Mouse (Mus musculus) hindbrain, embryonic 12.5 days (tissue): Measurements from ENCODE around the gene Med20. TPM values are rescaled to one million over a fixed set of nuclear protein-coding genes. Genes with fewer than 3 reads are reported as not detected.
A peak's percentile ranks its signal among the peaks of the same experiment; 100 is the strongest.

Experiments
- ATAC-seq: fragments of 200-750 bp; cut with Nextera tagmentation; 2 replicates; pipeline ENCODE4 v1.8.0; 2017; ENCODE audit warnings: moderate TSS enrichment; ENCODE audit not compliant: low FRiP score
- H3K27ac ChIP-seq: fragments of 300-500 bp; sonication (generic); 2 replicates; pipeline ENCODE4 v1.5.1; 2016; ENCODE audit warnings: mild to moderate bottlenecking
- H3K27me3 ChIP-seq: fragments of 300-500 bp; sonication (generic); 2 replicates; pipeline ENCODE4 v1.6.1; 2016; ENCODE audit warnings: mild to moderate bottlenecking
- H3K36me3 ChIP-seq: fragments of 300-500 bp; sonication (generic); 2 replicates; pipeline ENCODE4 v1.6.1; 2016; ENCODE audit warnings: mild to moderate bottlenecking
- H3K4me1 ChIP-seq: fragments of 300-500 bp; sonication (generic); 2 replicates; pipeline ENCODE4 v1.6.1; 2016
- H3K4me2 ChIP-seq: fragments of 300-500 bp; sonication (generic); replicated peaks from 2 replicates; pipeline ENCODE4 v1.6.1; 2016; ENCODE audit warnings: mild to moderate bottlenecking
- H3K4me3 ChIP-seq: fragments of 300-500 bp; sonication (generic); 2 replicates; pipeline ENCODE4 v1.5.1; 2016; ENCODE audit warnings: mild to moderate bottlenecking
- H3K9ac ChIP-seq: fragments of 300-500 bp; sonication (generic); 2 replicates; pipeline ENCODE4 v1.6.1; 2016; ENCODE audit warnings: mild to moderate bottlenecking, moderate library complexity
- H3K9me3 ChIP-seq: fragments of 300-500 bp; sonication (generic); replicated peaks from 2 replicates; pipeline ENCODE4 v1.6.1; 2016; ENCODE audit warnings: mild to moderate bottlenecking
- WGBS: fragments of 180-500 bp; shearing (Covaris S2); methylation state at CpG from one replicate; pipeline ENCODE4 v1.1.7; 2016; 5-methylcytosine and 5-hydroxymethylcytosine counted together
- polyA plus RNA-seq: library from polyadenylated mRNA; unstranded; fragments of >200 nt; fragmentation: Nextera tagmentation; extraction: Ambion mirVana; gene quantifications from 2 replicates; pipeline ENCODE4 v1.2.1, GENCODE M21; 2016

Gene Med20
- polyA plus RNA-seq, 1 experiment from 2014 or later: 39.0 TPM

- Histone ChIP-seq H3K4me1 (no peaks in the 10 kb centered on the region), H3K4me2 (no peak overlapping the region), H3K27ac (no peak overlapping the region), H3K4me3 (no peak overlapping the region), H3K27me3 (no peaks in the 10 kb centered on the region), H3K9me3 (no peaks in the 10 kb centered on the region), H3K36me3 (no peaks in the 10 kb centered on the region), H3K9ac (no peak overlapping the region)
- WGBS: 93% methylated on average over 4 of the region's 4 CpGs
- no peak for ATAC-seq
Measured at GRCm38 (mm10) chr17:47580962-47581361, 30.4 kb upstream of the Med20 start.

GRCm38 (mm10) chr17:47588517-47588916, 22.9 kb upstream of the Med20 start:
- H3K4me1 ChIP-seq: 0 out of 2 replicates have a peak, but pooled peaks cover 2% of the 10 kb centered on the region
- H3K9ac ChIP-seq: no peak overlapping the region
- no peak overlapping the region for H3K27ac ChIP-seq
- no peak overlapping the region for H3K4me2 ChIP-seq
- H3K4me3 ChIP-seq: no peak overlapping the region
- H3K27me3 ChIP-seq: 0 out of 2 replicates have a peak, but pooled peaks cover 6% of the 10 kb centered on the region
- no peaks in the 10 kb centered on the region for H3K36me3 ChIP-seq
- WGBS: 84% methylated on average over 8 of the region's 8 CpGs
- ATAC-seq: no peak
- H3K9me3 ChIP-seq: no peaks in the 10 kb centered on the region

GRCm38 (mm10) chr17:47591073-47591472, 20.3 kb upstream of the Med20 start:
- Histone ChIP-seq H3K4me2 (no peak overlapping the region), H3K9ac (no peak overlapping the region), H3K27ac (no peak overlapping the region), H3K27me3 (0 out of 2 replicates have a peak, but pooled peaks cover 6% of the 10 kb centered on the region), H3K9me3 (no peaks in the 10 kb centered on the region), H3K36me3 (no peaks in the 10 kb centered on the region), H3K4me1 (peaks cover 22% of the 10 kb centered on the region), H3K4me3 (no peak overlapping the region)
- WGBS: 86% methylated on average over 3 of the region's 3 CpGs
- ATAC-seq: no peak

- Histone ChIP-seq H3K9ac (peak overlapping the region; percentile 70), H3K27ac (peak overlapping the region; percentile 93), H3K4me2 (peak overlapping the region; percentile 80), H3K9me3 (no peaks in the 10 kb centered on the region), H3K4me1 (peaks cover 41% of the 10 kb centered on the region), H3K27me3 (0 out of 2 replicates have a peak, but pooled peaks cover 6% of the 10 kb centered on the region), H3K4me3 (peak overlapping the region; percentile 67), H3K36me3 (no peaks in the 10 kb centered on the region)
- ATAC-seq: peak; percentile 85
- under 1% methylated on average over 57 of the region's 63 CpGs for WGBS
Measured at GRCm38 (mm10) chr17:47593215-47593853, 18.0 kb upstream of the Med20 start.

- 0 out of 2 replicates have a peak, but pooled peaks have one; percentile 0 for ATAC-seq
- 0% methylated on average over 13 of the region's 13 CpGs for WGBS
- Histone ChIP-seq H3K4me3 (peak overlapping the region; percentile 67), H3K4me2 (peak overlapping the region; percentile 80), H3K9ac (peak overlapping the region; percentile 70), H3K27ac (peak overlapping the region; percentile 93), H3K4me1 (peaks cover 41% of the 10 kb centered on the region), H3K36me3 (0 out of 2 replicates have a peak, but pooled peaks cover 4% of the 10 kb centered on the region), H3K27me3 (0 out of 2 replicates have a peak, but pooled peaks cover 6% of the 10 kb centered on the region), H3K9me3 (no peaks in the 10 kb centered on the region)
Measured at GRCm38 (mm10) chr17:47593854-47594182, 17.6 kb upstream of the Med20 start.

- peak overlapping the region; percentile 70 for H3K9ac ChIP-seq
- H3K4me1 ChIP-seq: peaks cover 41% of the 10 kb centered on the region
- 0 out of 2 replicates have a peak, but pooled peaks cover 6% of the 10 kb centered on the region for H3K27me3 ChIP-seq
- peak overlapping the region; percentile 67 for H3K4me3 ChIP-seq
- H3K36me3 ChIP-seq: peaks cover 5% of the 10 kb centered on the region; the same call in 1 of the 2 replicates
- ATAC-seq: no peak
- no peaks in the 10 kb centered on the region for H3K9me3 ChIP-seq
- WGBS: under 1% methylated on average over 43 of the region's 43 CpGs
- peak overlapping the region; percentile 80 for H3K4me2 ChIP-seq
- H3K27ac ChIP-seq: peak overlapping the region; percentile 93
Measured at GRCm38 (mm10) chr17:47594183-47594968, 17.0 kb upstream of the Med20 start.

- Histone ChIP-seq H3K9me3 (no peaks in the 10 kb centered on the region), H3K4me3 (peak overlapping the region; percentile 67), H3K9ac (peak overlapping the region; percentile 70), H3K36me3 (peaks cover 10% of the 10 kb centered on the region; the same call in 1 of the 2 replicates), H3K27ac (peak overlapping the region; percentile 93), H3K4me2 (peak overlapping the region; percentile 80), H3K27me3 (0 out of 2 replicates have a peak, but pooled peaks cover 6% of the 10 kb centered on the region), H3K4me1 (peaks cover 41% of the 10 kb centered on the region)
- ATAC-seq: no peak
- 2% methylated on average over 8 of the region's 9 CpGs for WGBS
Measured at GRCm38 (mm10) chr17:47594969-47595247, 16.5 kb upstream of the Med20 start.

GRCm38 (mm10) chr17:47595248-47596161, 15.9 kb upstream of the Med20 start:
- 0 out of 2 replicates have a peak, but pooled peaks cover 6% of the 10 kb centered on the region for H3K27me3 ChIP-seq
- no peaks in the 10 kb centered on the region for H3K9me3 ChIP-seq
- peak overlapping the region; percentile 93 for H3K27ac ChIP-seq
- H3K9ac ChIP-seq: peak overlapping the region; percentile 70
- WGBS: under 1% methylated on average over 21 of the region's 21 CpGs
- peak; percentile 42 for ATAC-seq
- peak overlapping the region; percentile 80 for H3K4me2 ChIP-seq
- H3K4me3 ChIP-seq: peak overlapping the region; percentile 67
- peaks cover 15% of the 10 kb centered on the region for H3K36me3 ChIP-seq
- peaks cover 41% of the 10 kb centered on the region for H3K4me1 ChIP-seq

- Histone ChIP-seq H3K36me3 (peaks cover 23% of the 10 kb centered on the region), H3K27ac (peak overlapping the region; percentile 93), H3K27me3 (no peaks in the 10 kb centered on the region), H3K4me1 (peaks cover 41% of the 10 kb centered on the region), H3K4me2 (peak overlapping the region; percentile 80), H3K9ac (peak overlapping the region; percentile 56), H3K4me3 (peak overlapping the region; percentile 67), H3K9me3 (no peaks in the 10 kb centered on the region)
- ATAC-seq: 0 out of 2 replicates have a peak, but pooled peaks have one; percentile 3
- 25% methylated on average over 6 of the region's 6 CpGs for WGBS
Measured at GRCm38 (mm10) chr17:47596162-47596838, 15.1 kb upstream of the Med20 start.

- peaks cover 41% of the 10 kb centered on the region for H3K4me1 ChIP-seq
Measured at GRCm38 (mm10) chr17:47596839-47597164, 14.6 kb upstream of the Med20 start.

GRCm38 (mm10) chr17:47597261-47597660, 14.1 kb upstream of the Med20 start:
- WGBS: 77% methylated on average over 13 of the region's 13 CpGs
- Histone ChIP-seq H3K4me2 (peak overlapping the region; percentile 80), H3K27ac (peak overlapping the region; percentile 93), H3K9ac (no peak overlapping the region), H3K9me3 (no peaks in the 10 kb centered on the region), H3K27me3 (no peaks in the 10 kb centered on the region), H3K4me1 (peaks cover 41% of the 10 kb centered on the region), H3K36me3 (peaks cover 32% of the 10 kb centered on the region), H3K4me3 (no peak overlapping the region)
- no peak for ATAC-seq

More at GRCm38 (mm10) chr17:47596839-47597164, 14.6 kb upstream of the Med20 start:
- no peaks in the 10 kb centered on the region for H3K27me3 ChIP-seq
- ATAC-seq: no peak
- peak overlapping the region; percentile 93; the same call in 1 of the 2 replicates for H3K27ac ChIP-seq
- no peak overlapping the region for H3K9ac ChIP-seq
- H3K4me2 ChIP-seq: peak overlapping the region; percentile 80
- no peaks in the 10 kb centered on the region for H3K9me3 ChIP-seq
- H3K36me3 ChIP-seq: peaks cover 28% of the 10 kb centered on the region
- 80% methylated on average over 5 of the region's 5 CpGs for WGBS
- peak overlapping the region; percentile 67 for H3K4me3 ChIP-seq
